Mouse (Mus musculus) liver, adult 10 weeks (tissue): ENCODE results near the gene Klhdc7b. TPM values are rescaled to one million over a fixed set of nuclear protein-coding genes. Genes with fewer than 3 reads are reported as not detected.

ENCODE experiments used
- polyA plus RNA-seq: library from polyadenylated mRNA; stranded (reverse); fragments of 350-450 nt; fragmentation: Illumina TruSeq; extraction: RNeasy Lipid Tissue Mini Kit (QIAGEN cat#74804); gene quantifications from one replicate; pipeline ENCODE4 v1.2.3, GENCODE M21; 2014; ENCODE audit warnings: low read depth, low replicate concordance

Gene Klhdc7b
- not detected for polyA plus RNA-seq

DNA sequence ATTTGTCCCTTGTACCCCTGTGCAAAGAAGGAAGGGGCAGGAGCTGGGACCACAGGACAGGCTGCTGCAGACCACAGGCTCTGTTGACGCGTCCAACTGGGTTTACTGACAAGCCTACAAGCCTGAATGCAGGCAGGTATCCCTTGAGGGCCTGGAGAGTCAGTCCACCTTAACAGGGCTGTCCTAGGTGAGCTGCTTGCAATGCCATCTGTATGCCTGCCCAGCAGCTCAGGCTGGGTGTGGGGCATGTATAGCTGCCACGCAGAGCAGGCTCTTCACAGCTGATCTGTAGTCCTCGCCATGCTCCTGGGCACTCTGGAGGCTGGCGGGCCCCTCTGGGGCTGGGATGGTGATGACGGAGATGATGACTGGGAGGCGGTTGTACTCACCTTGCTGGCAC, at the start of gene Klhdc7b:
Gene Klhdc7b, plus strand, starts transcription at position 301 of the 400 bp plus-strand sequence.

DNA sequence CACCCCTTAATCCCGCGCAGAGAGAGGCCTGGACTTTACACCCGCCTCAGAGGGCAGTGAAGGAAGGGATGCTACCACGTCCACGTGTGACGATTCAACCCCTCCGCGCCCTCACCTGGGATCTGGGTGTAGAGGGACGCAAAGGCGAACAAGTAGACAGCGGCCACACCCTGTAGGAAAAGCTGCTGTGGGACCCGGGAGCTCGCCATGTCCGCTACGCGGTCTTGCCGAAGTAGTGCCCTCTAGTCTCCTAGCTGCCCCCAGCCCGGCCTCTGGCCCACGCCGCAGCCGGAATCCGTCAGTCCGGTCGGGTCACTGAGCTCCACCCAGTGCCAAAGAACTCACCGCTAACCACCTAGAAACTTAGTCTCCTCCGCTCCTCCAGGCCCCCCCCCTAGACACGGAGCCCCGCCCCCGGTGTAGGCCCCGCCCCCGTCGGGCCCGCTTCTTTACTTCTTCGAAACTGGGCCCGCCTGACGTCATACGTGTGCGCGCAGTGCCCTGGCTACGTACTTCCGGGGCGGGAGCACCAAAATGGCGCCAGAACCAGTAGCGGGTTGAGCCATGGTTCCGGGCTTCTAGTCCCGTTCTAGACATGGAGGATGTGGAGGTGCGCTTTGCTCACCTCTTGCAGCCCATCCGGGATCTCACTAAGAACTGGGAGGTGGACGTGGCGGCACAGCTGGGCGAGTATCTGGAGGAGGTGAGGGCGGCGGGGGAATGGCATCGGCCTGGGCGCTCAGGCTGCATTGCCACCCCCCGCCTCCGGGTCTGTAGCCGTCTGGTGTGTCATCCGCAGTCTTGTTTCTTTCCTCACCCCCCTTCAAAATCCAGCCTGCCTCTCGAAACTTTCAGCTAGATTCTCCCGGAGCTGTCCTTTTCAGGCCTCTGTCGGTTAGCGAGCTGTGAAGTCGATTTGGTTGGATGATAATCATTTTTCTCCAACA, 29.2 kb upstream of the Klhdc7b start, which contains the start of the genes Lmf2 and Ncaph2:
Gene Lmf2, minus strand, starts transcription at position 419 of the 947 bp plus-strand sequence.
Gene Ncaph2, plus strand, starts transcription at position 479 of the 947 bp plus-strand sequence.

DNA sequence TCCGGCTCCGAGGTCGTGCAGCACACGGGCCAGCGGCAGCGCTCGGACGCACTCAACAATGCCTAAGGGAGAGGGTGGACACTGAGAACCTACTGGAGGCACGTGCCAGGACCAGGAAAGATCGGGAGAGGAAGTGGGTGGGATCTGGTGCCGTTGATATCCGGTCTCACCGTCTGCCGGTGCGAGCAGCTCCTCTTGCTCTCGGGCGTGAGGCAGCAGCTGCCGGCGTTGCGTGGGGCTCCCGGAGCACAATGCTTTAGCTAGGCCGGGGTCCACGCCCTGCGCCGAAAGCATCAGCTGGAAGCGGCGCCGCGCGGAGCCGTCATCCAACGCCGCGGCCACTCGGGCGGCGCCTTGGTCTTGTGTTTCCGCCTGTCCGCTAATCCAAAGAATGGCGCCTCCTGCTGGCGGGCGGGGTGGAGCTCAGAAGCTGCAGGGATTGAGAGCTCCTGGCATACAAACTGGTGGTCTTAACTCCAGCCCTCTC, 10.9 kb upstream of the Klhdc7b start, which contains the start of gene Sco2:
Gene Sco2, minus strand, starts transcription at position 85 of the 487 bp plus-strand sequence.

DNA sequence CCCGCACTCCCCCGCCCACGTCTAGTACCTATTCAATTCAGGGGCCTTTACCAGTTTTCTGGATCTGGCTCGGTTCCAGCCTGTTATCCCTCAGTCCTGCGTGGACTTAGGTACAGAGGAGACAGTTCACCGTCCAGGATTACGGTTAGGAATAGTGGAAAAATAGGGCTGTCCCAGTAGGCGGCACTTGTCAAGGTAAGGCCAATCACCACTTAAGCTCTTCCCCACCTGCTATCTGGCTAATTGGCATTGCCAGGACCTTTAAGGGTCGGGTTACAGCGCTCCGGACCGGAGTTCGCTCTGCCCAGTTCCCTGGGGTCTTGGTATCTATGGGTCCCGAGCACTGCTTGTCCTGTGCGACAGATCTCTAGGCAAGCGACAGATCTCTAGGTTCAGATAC, 7.8 kb upstream of the Klhdc7b start, which contains the start of gene Tymp:
Gene Tymp, minus strand, starts transcription at position 83 of the 400 bp plus-strand sequence.

DNA sequence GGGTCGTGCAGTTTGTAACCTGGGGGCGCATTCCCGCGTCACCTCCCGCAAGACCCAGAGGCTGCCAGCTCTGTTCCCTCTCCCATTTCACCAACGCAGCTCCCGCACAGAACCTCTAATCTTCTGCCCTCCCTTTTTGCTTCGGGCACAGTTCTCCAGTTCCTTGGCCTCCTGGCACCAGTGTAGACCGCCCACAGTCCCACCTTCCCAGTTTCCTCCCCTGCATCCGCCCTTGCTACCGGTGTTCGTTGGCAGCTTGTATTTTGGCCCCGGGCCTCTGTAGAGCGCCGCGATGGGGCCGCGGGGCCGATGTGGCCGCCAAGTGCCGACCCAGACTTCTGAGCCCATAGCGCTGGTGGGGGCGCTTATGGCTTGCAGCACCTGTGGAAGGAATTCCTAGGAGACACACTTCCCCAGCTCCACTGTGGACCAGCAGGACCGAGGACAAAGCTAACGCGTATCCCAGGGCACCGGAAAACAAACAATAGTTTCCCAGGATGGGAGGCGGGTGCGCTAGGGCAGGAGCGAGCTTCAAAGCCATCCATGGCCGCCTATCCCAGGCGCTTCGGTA, 5.8 kb upstream of the Klhdc7b start, which contains the start of gene Odf3b:
Gene Odf3b, minus strand, starts transcription at position 452 of the 571 bp plus-strand sequence.

DNA sequence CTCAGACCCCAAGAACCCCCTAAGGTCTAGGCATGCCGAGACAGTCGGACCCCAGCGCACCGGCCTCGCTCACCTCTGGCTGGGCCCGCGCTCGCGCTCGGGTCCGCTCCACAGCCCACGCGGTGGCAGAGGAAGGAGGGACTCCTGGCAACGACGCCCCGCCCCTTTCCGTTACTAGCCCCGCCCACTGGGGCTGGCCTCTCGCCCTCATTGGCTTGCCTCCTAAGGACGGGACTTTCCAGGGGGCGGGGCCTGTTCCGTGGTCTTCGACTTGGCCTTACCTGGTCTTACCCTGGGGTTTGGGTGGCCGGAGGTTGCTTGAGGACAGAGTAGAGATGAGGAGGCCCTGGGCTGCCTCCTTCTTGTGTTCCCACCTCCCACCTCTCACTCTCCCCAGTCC, 25.4 kb downstream of the Klhdc7b start, which contains the start of gene Syce3:
Gene Syce3, minus strand, starts transcription at position 386 of the 400 bp plus-strand sequence.

DNA sequence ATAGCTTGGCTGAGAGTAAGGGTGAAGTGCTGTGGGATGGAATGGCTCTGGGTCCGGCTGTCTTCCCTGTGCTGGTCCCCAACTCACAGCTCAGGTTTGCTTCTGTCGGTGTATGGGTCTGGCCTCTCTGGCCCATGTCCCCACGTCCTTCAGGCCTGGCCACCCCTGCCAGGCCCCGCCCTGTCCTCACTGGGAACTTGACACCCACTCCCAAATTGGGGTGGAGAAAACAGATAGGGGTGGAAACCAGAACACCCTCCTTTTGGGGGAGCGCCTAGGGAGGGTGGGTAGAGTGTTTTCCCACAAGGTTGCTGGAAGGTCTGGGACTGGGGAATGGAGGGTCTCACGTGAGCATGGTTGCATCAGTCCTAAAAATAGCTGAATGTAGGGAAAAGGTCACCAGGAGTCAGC, 41.0 kb downstream of the Klhdc7b start, which contains the start of gene Cpt1b:
Gene Cpt1b, minus strand, starts transcription at position 153 of the 411 bp plus-strand sequence.

DNA sequence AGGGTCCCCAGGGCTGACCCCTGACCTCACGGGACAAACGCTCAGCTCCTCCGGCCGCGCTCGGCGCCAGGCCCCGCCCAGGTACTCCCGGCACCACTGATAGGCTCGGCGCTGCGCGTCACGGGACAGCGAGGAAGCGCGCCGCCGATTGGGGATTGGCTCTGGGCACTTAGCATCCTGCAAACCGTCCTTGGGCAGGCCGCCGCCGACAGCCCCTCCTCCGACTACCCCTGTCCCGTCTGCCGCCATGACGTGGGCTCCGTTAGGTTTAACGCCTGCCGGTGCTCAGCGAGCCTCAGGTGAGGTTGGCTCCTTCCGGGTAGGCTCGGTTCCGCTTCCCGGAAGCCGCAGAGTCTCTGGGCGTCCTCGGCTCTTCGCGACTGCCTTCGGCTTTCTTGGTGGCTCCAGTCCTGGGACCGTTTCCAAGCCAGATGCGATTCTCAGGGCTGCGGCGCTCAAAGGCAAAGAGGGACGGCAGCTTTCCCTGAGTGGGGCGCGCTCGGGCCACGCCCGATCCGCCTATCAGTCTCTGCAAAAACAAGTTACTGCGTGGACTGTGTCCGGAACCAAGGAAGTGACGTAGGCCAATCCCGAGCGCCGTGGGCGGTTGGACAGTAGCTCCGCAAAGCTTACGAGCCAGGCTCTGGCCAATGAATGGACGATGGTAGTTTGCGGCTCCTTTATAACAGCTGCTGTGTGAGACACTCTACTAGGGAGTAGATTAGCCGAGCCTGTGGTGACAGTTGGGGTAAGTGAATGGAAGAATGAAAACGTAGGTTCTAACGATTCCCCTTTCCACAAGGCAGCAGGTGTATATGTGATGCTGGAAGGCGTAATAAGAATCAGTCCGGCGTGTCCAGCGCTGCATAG, 44.9 kb downstream of the Klhdc7b start, which contains the start of the genes C730034F03Rik, Gm44502 and Chkb:
Gene C730034F03Rik, plus strand, starts transcription at position 238 of the 870 bp plus-strand sequence.
Gene Gm44502, minus strand, starts transcription at position 345 of the 870 bp plus-strand sequence.
Gene Chkb, minus strand, starts transcription at position 557 of the 870 bp plus-strand sequence.

Other genes starting within 250 kb of the Klhdc7b start
- 1.1 TPM for gene Mapk12, start 244.2 kb upstream of the Klhdc7b start, polyA plus RNA-seq
- gene Mapk11, start 235.3 kb upstream of the Klhdc7b start, polyA plus RNA-seq = 0.16 TPM
- gene Plxnb2, start 204.1 kb upstream of the Klhdc7b start, polyA plus RNA-seq = 6.3 TPM
- gene Dennd6b, start 188.4 kb upstream of the Klhdc7b start, polyA plus RNA-seq = 0.56 TPM
- 9.0 TPM for gene Ppp6r2, start 173.4 kb upstream of the Klhdc7b start, polyA plus RNA-seq
- gene Sbf1, start 69.6 kb upstream of the Klhdc7b start, polyA plus RNA-seq = 2.2 TPM
- gene Adm2, start 62.2 kb upstream of the Klhdc7b start, polyA plus RNA-seq = not detected
- not detected for gene Miox, start 50.5 kb upstream of the Klhdc7b start, polyA plus RNA-seq
- gene Lmf2, start 29.3 kb upstream of the Klhdc7b start, polyA plus RNA-seq = 0.72 TPM
- gene Ncaph2, start 29.2 kb upstream of the Klhdc7b start, polyA plus RNA-seq = 9.0 TPM
- gene Sco2, start 11.1 kb upstream of the Klhdc7b start, polyA plus RNA-seq = 5.9 TPM
- 2.1 TPM for gene Tymp, start 7.9 kb upstream of the Klhdc7b start, polyA plus RNA-seq
- gene Odf3b, start 5.6 kb upstream of the Klhdc7b start, polyA plus RNA-seq = not detected
- not detected for gene Syce3, start 25.6 kb downstream of the Klhdc7b start, polyA plus RNA-seq
- gene Cpt1b, start 40.9 kb downstream of the Klhdc7b start, polyA plus RNA-seq = 0.61 TPM
- gene C730034F03Rik, start 44.7 kb downstream of the Klhdc7b start, polyA plus RNA-seq = 2.3 TPM
- gene Gm44502, start 44.8 kb downstream of the Klhdc7b start, polyA plus RNA-seq = not detected
- 55.7 TPM for gene Chkb, start 45.0 kb downstream of the Klhdc7b start, polyA plus RNA-seq
- gene Mapk8ip2, start 69.0 kb downstream of the Klhdc7b start, polyA plus RNA-seq = not detected
- 3.4 TPM for gene Arsa, start 92.5 kb downstream of the Klhdc7b start, polyA plus RNA-seq
- 0.32 TPM for gene Shank3, start 114.7 kb downstream of the Klhdc7b start, polyA plus RNA-seq
- gene Acr, start 183.4 kb downstream of the Klhdc7b start, polyA plus RNA-seq = not detected
- 3.1 TPM for gene Rabl2, start 207.0 kb downstream of the Klhdc7b start, polyA plus RNA-seq